Mouse (Mus musculus) naive thymus-derived CD4-positive, alpha-beta T cell, adult 2 months (primary cell): ENCODE data around the gene Plch2.
A peak's percentile ranks its signal among the peaks of the same experiment; 100 is the strongest.

Experiments used
- DNase-seq: peaks from one replicate; pipeline ENCODE4 v3.0.0-alpha.2; 2011; ENCODE audit warnings: low read depth

The Plch2 gene

DNA sequence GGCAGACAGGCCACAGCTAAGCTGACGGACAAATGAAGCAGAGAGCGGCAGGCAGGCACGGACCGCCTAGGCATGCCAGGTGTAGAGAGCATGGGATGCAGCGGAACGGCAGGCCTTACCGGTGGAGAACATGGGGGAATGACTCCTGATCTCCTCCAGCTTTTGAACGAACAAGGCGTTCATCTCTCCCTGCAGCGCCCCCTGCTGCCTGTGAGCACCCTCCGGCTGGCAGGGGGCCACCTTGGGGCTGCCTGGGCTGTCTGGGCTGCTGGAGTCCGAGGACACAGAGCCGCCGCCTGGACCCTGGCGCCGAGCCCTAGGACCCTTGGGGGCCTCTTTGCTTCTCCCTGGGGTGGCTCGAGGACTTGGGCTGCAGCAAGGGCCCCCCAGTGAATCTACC is 70.5 kb downstream of the Plch2 start:
- DNase-seq, result peak; percentile 73

- DNase-seq, result no peak
Measured at GRCm38 (mm10) chr4:154985151-154985777, 71.3 kb downstream of the Plch2 start.

- no peak for DNase-seq
Measured at GRCm38 (mm10) chr4:154983767-154984166, 72.8 kb downstream of the Plch2 start.

DNA sequence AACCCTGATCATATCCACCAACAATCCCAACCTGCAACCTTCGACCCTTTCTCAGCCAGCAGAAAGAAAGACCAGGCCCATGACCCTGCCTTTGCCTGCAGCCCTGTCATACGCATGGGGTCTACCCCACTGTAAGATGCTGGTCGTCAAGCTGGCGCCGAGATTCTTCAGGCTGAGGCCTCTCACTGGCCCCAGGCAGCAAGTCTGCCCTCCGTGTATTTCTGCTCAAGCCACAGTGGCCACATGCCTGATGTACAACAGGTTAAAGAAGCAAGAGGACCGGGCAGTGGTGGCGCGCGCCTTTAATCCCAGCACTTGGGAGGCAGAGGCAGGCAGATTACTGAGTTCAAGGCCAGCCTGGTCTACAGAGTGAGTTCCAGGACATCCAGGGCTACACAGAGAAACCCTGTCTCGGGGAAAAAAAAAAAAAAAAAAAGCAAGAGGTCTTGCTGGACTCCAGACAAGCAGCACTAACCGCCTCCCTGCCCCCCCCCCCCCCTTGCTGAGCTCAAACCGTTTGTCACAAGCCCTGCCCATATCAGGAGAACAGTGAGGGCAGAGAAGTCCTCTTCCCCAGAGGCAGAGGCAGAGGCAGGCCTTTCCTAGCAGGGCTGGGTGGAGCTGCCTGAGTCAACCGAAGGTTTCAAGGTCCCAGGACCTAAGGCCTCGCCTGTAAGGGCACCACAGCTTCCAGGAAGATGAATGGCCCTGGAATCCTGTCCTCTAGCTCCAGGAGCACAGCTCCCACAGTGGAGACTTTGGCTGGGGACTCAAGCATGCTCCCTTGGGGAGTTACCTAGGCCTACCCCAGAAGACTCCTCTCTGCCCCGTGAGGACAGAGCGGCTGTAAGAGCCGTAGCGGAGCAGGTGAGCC is 74.1 kb downstream of the Plch2 start:
- DNase-seq, result no peak

DNA sequence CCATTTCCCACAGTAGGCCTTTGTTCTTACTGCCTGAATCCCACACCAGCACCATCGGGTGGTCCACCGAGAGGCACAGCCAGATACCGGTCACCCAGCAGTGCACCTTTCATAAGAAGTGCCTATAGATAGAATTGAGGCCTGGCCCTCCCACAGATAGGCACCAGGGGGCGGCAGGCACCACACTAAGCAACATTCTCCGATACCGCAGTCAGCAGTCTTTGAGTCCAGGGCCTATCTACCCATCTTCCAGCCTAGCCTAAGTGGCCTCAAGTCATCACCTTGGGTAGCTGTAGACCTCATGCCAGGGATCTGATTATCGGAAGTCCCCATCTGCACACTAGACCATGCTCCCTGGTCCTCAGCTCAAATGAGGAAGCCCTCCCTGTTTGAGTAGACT is 75.1 kb downstream of the Plch2 start:
- peak; percentile 82 for DNase-seq

DNA sequence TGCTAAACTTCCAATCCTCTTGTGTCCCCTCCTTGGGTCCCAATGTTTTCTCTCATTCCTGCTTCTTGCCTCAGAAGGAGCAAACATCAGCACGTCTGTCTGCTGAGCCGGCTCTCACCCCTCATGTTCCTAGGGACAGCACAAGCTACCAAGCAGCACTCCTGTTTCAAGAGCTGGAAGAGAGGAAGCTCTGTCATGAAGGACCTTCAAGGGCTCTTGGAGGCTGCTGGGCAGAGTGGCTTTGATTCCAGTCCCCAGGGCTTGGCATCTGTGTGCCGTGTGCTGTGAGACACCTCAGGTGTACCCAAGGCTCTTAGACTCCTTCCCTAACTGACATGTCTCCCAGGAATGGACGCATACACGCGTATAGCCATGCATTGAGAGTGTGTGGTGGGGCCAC is 75.5 kb downstream of the Plch2 start:
- DNase-seq, result no peak

GRCm38 (mm10) chr4:154980110-154980509 is 76.5 kb downstream of the Plch2 start:
- peak; percentile 47 for DNase-seq

DNA sequence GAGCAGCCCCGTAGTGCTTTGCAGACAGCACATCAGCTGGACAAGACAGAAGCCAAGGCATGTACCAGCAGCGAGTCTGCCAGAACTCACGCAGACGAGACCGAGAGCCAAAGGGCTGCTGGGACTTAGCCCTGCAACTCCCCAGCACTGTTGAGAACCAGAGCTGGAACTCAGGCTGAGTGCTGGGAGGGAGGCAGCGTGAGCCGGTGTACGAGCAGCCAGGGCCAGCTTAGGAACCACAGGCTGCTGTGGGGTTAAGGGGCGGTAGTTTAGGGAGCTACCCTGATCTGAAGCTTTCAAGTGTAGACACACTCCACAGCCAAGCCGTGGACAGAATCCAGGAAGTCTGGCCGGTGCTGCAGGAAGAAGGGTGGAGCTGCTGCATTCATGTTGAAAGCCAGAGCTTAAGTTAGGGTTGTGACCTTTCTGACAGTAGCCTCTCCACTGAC is 82.4 kb downstream of the Plch2 start:
- DNase-seq, result no peak

DNA sequence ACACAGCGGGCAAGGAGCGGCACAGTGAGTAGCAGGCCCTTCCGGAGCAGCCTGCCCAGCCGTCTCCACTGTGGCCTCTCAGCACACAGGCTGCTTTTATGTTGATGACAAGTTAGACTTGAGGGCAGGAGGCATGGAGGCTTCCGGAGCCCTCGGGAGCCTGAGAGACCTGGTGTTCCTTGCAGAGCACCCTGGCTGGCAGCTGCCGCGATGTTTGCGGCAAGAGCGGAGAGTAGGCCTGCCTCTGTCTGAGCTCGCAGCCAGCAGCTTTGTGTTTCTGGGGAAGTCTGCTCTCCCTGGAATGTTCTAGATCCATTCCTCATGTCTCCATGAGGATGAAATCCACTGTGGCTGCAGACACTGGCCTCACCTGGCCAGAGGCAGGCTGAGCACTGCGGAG is 84.0 kb downstream of the Plch2 start:
- no peak for DNase-seq

DNA sequence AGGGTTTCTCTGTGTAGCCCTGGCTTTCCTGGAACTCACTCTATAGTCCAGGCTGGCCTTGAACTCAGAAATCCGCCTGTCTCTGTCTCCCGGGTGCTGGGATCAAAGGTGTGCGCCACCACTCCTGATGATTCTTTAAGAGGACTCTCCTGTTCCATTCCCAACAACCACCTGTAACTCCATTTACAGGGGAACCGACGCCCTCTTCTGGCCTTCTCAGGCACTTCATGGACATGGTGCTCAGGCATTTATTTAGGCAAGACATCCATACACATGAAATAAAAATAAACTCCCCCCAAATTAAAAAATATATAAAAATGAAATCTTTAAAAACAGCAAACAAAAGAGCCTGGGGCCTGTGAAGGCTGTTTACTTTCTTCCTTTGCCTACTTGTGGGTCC is 89.4 kb downstream of the Plch2 start:
- peak; percentile 68 for DNase-seq

DNA sequence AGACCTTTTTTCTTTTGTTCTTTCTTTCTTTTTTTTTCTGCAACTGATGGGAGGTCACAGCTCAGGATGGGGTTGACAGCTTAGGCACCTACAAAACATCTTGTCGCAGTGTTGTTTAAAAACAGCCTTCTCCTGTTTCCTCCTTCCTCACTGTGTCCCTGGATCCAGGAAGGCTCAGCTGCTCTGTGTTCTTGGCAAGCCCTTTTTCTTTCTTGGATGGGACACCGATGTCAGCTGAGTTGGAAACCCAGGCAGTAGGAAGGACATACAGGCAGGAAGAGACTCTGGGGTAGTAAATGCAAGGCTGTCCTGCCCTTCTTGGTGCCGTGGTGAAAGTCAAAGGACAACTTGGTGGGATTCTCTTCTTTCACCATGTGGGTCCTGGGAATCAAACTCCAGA is 90.7 kb downstream of the Plch2 start:
- no peak for DNase-seq

DNA sequence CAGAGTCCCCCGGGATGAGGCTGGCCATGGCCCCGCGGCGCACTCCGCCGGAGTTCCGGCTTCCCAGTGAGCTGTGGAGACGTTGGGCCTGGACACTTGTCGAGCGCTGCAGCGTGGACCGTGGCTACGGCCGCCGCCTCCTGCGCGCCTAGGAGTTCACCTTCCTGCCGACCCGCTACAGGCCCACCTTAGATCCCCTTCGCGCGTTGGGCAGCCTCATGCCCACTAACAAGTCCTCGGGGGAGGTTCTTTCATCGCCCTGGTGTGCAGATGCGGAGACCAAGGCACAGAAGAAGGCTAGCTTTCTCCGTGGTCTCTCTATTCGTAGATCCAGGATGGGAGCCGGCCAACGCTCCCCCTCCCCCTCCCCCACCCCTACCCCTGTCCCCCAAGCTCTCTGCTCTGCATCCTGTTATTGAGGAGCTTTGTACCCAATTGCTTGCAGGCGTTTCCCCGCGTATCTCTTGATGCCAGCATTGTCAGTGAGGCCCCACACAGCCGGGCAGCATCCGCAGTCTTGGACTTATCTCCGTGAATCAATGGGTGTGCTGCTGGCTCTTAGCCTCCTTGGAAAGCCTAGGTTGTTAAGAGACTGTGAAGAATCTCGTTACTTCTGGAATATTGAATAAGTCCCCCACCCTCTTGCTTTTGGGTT is 91.9 kb downstream of the Plch2 start:
- peak; percentile 70 for DNase-seq

DNA sequence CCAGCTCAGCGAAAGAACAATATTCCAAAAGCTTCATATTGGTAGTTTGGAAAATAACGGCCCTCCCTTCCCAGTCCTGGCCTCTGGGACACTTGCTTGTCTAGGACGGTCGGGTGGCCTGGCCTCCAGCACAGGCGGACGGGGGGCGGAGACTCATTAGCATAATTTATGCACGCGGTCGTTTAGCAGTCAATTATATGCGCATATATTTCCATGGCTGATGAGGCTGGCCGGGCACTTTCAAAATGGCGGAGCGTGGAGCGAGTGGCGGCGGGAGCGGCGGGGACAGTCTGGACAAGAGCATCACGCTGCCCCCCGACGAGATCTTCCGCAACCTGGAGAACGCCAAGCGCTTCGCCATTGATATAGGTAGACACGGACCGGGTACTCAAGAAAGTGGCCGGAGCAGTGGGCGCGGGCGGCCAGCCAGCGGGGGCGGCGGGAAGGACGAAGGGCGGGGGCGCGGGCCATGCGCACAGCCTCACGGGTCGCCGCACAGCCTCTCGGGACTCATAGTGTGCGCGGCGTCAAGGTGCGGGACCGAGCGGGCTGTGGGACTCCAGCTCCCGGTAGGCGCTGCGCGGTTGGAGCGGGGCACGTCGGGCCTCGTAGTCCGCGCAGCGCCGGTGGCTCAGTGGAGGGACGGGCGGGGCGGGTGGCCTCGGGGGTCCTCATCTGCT is 92.5 kb downstream of the Plch2 start, which contains the start of gene Pank4:
Gene Pank4, plus strand, starts transcription at position 223 of the 680 bp plus-strand sequence.
- DNase-seq, result peak; percentile 85

- DNase-seq, result no peak
Measured at GRCm38 (mm10) chr4:154963190-154963836, 93.3 kb downstream of the Plch2 start.

DNA sequence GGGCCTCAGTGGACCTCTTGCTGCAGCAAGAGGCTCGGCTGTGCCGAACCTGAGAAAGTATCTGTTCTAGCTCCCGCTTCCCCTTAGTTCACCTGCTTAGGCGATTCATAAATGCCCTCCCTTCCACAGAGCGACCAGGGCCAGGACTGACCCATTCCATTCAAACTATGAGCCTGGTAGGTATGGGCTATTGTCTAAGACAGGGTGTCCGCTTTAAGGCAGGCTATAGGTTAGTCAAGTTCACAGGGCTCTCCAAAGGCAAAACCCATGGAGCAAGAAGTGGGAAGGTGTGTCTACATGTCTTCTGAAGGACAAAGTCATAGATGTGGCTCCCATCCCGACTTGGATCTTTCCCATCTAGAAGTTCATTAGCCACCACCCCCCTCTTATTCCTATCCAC is 93.9 kb downstream of the Plch2 start:
- DNase-seq, result no peak

GRCm38 (mm10) chr4:154961911-154962310 is 94.7 kb downstream of the Plch2 start:
- peak; percentile 69 for DNase-seq

GRCm38 (mm10) chr4:154961226-154961738 is 95.3 kb downstream of the Plch2 start:
- peak; percentile 61 for DNase-seq

DNA sequence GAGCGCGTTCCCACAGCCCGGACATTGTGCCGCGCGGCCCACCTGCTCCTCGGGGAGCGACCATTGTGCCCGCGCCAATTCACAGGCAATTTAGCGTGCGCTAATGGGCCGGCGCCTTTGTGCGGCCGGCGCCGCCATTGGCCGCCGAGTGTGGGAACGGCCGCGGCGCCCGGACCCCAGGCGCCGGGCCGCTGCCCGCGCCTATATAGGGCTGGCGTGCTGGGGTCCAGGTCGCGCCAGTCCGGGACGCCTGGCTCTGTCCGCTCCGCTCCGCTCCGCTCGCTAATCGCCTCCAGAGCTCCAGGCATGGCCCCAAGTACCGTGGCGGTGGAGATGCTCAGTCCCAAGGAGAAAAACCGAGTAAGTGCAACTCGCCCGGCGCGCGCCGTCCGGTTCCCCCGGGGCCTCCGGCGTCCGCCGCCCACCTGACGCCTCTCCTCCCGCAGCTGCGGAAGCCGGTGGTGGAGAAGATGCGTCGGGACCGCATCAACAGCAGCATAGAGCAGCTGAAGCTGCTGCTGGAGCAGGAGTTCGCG is 95.8 kb downstream of the Plch2 start, which contains the start of gene Hes5:
Gene Hes5, plus strand, starts transcription at position 234 of the 536 bp plus-strand sequence.
- peak; percentile 61 for DNase-seq

DNA sequence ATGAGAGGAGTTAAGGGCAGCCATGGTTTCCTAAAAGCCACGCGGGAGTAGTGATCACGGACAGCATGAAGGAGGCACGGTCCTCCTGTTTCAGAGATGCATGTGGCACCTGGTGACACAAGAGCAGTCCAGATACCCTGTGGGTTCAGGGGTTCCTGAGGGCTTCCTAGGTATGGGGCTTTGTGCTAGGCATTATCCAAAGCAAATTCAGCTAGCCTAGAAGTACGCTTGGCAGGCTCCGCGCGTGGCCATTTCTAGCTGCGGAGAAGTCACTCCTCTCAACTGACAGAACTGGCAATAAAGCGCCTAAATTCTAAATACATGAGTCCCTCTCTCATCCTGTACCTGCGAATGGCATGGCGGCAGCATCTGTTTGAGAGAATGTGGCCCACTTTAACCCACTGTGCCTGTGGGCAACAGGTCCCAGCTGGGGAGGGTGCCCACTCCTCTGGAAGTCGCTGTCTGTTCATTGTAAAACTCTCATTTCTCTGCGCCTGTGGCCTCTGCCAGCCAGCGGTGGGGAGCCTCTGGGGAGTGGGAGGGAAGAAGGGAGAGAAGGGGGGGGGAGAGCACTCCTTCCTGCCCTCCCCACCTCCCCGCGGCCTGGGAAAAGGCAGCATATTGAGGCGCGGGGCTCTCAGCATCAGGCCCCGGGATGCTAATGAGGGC is 96.4 kb downstream of the Plch2 start:
- no peak for DNase-seq

GRCm38 (mm10) chr4:154958621-154959020 is 98.0 kb downstream of the Plch2 start:
- DNase-seq, result no peak

- no peak for DNase-seq
Measured at GRCm38 (mm10) chr4:154958171-154958570, 98.4 kb downstream of the Plch2 start.
